Mouse (Mus musculus): Measurements from ENCODE around the gene Olfr791. TPM values are rescaled to one million over a fixed set of nuclear protein-coding genes. Genes with fewer than 3 reads are reported as not detected.

Gene Olfr791
- total and polyA plus RNA-seq, 3 experiments = not detected

DNA sequence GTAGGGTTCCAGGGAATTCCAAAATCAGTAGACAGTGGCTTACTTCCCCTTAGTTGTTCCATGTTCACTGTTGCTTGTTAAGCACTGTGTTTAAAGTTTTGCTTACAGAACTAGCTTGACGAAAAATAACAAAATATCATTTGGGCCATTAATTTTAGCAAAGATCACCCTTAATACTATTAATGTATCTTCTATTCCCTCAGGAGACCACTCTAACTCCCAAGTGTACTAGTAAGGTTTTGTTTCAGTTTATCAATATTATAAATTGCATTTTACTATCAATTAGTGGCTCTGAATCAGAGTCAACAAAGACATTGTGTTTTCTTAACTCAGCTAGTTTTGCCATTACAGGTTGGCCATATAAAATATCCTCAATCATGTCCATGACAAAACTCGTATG is 45.8 kb downstream of the Olfr791 start, which contains the start of gene Olfr794:
TSS of gene Olfr794 (plus strand) at position 301 of the 400 bp plus-strand sequence.
- Histone ChIP-seq H3K9me3 (replicated peaks; ENCODE audit: low read length) (no peaks in the 10 kb centered on the region), H3K27ac (ENCODE audit: insufficient read depth, low read depth) (no peak within 1 kb of the TSS), H3K4me2 (ENCODE audit: insufficient read depth, low read depth, poor library complexity, severe bottlenecking) (no peak within 1 kb of the TSS), H3K9ac (ENCODE audit: insufficient read depth, low read depth) (no peak within 1 kb of the TSS), H3K36me3 (replicated peaks in 1 of 2; ENCODE audit: control insufficient read depth in 1 of 2, insufficient read depth in 1 of 2, low read length in 1 of 2) (no peaks in the 10 kb centered on the region), H3K79me2 (replicated peaks; ENCODE audit: control insufficient read depth, extremely low read depth, insufficient read depth, poor library complexity, severe bottlenecking) (no peaks in the 10 kb centered on the region), H3K4me3 (replicated peaks in 1 of 3; ENCODE audit: low read depth in 2 of 3, low read length in 2 of 3, poor library complexity in 1 of 3) (no peak within 1 kb of the TSS), H3K4me1 (ENCODE audit: control insufficient read depth in 1 of 2, insufficient read depth in 2 of 2) (no peaks in the 10 kb centered on the region), H3K27me3 (replicated peaks) (no peaks in the 10 kb centered on the region)
- in situ Hi-C loops (cut with MboI; ENCODE audit: low pct_ligation_motif_present, low pct_unique_long_range_greater_than_20kb, low sequenced_read_pairs) = no loop called here
- DNase-seq (ENCODE audit: extremely low read depth) = no peak
- dilution Hi-C loops (cut with MboI; ENCODE audit: extremely low pct_ligation_motif_present, extremely low pct_unique_long_range_greater_than_20kb, low sequenced_read_pairs) = no loop called here
- TF ChIP-seq E2F4 (IDR thresholded peaks at IDR 0.05; ENCODE audit: insufficient replicate concordance, low read depth, low read length) (no peak), TBP (conservative IDR thresholded peaks at IDR 0.05; ENCODE audit: low read depth, low read length) (no peak), ZMIZ1 (IDR thresholded peaks at IDR 0.05; ENCODE audit: low read depth, low read length) (no peak), RCOR1 (conservative IDR thresholded peaks at IDR 0.05; ENCODE audit: low read depth, low read length) (no peak), ETS1 (conservative IDR thresholded peaks at IDR 0.05; ENCODE audit: low read depth, low read length) (no peak), TCF12 (IDR thresholded peaks at IDR 0.05; ENCODE audit: low read depth, low read length) (no peak), ELF1 (IDR thresholded peaks at IDR 0.05; ENCODE audit: low read depth, low read length) (no peak), JUND (conservative IDR thresholded peaks at IDR 0.05; ENCODE audit: low read depth, low read length) (no peak), IRF4 (IDR thresholded peaks at IDR 0.05; ENCODE audit: low read depth, low read length) (no peak), CTCF (conservative IDR thresholded peaks at IDR 0.05 in 1 of 2, IDR thresholded peaks at IDR 0.05 in 1 of 2; ENCODE audit: low read depth in 2 of 2, low read length in 2 of 2) (no peak), ZKSCAN1 (IDR thresholded peaks at IDR 0.05; ENCODE audit: borderline replicate concordance, low read depth, low read length) (no peak), MYC (IDR thresholded peaks at IDR 0.05; ENCODE audit: low read depth, low read length) (no peak), GABPA (IDR thresholded peaks at IDR 0.05; ENCODE audit: insufficient replicate concordance, low read depth, low read length) (no peak), ZNF384 (IDR thresholded peaks at IDR 0.05; ENCODE audit: low read depth, low read length) (no peak), NELFE (IDR thresholded peaks at IDR 0.05; ENCODE audit: low read depth, low read length) (no peak), JUN (IDR thresholded peaks at IDR 0.05; ENCODE audit: insufficient read depth, low read depth, low read length) (no peak), CHD1 (IDR thresholded peaks at IDR 0.05; ENCODE audit: low read depth, low read length) (no peak), UBTF (IDR thresholded peaks at IDR 0.05; ENCODE audit: low read depth, low read length) (no peak), MAX (IDR thresholded peaks at IDR 0.05; ENCODE audit: low read length) (no peak)

DNA sequence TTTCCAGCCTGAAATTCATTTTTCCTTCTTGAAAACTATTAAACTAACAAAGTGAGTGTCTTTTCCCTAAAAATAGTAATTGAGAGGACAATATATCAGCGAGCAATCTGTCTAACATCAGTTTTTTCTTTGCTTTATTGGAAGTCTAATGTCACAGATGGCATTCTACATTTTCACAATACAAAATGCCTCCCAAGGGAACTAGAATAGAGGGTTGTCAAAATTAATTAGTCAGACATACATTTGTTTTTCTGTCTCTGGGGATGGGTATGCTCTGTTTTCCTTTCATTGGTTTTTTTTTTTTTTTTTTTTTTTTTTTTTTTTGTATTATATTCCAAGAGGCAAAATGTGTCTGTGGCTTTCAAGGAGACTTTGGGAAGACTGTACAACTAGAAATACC is 55.5 kb downstream of the Olfr791 start:
- no peaks in the 10 kb centered on the region for H3K79me2 ChIP-seq (replicated peaks; ENCODE audit: control insufficient read depth, extremely low read depth, insufficient read depth, poor library complexity, severe bottlenecking)
- no peaks in the 10 kb centered on the region for H3K36me3 ChIP-seq (replicated peaks in 1 of 2; ENCODE audit: control insufficient read depth in 1 of 2, insufficient read depth in 1 of 2, low read length in 1 of 2)
- H3K4me2 ChIP-seq (ENCODE audit: insufficient read depth, low read depth, poor library complexity, severe bottlenecking) = no peak overlapping the region
- TF ChIP-seq USF1 (IDR thresholded peaks at IDR 0.05; ENCODE audit: low read depth, low read length) (no peak), ZC3H11A (IDR thresholded peaks at IDR 0.05; ENCODE audit: low read depth, low read length) (no peak), NRF1 (IDR thresholded peaks at IDR 0.05; ENCODE audit: low read depth, low read length) (no peak), BHLHE40 (IDR thresholded peaks at IDR 0.05; ENCODE audit: low read depth, low read length) (no peak), IRF4 (IDR thresholded peaks at IDR 0.05; ENCODE audit: low read depth, low read length) (no peak), POLR2A (IDR thresholded peaks at IDR 0.05; ENCODE audit: low read depth, low read length) (no peak), POLR2AphosphoS2 (IDR thresholded peaks at IDR 0.05; ENCODE audit: low read depth, low read length) (no peak), EP300 (IDR thresholded peaks at IDR 0.05; ENCODE audit: low read length) (no peak), RAD21 (IDR thresholded peaks at IDR 0.05; ENCODE audit: low read depth, low read length) (no peak)
- in situ Hi-C loops (cut with MboI; ENCODE audit: low pct_ligation_motif_present, low pct_unique_long_range_greater_than_20kb, low sequenced_read_pairs) = no loop called here
- H3K9ac ChIP-seq (ENCODE audit: insufficient read depth, low read depth) = no peak overlapping the region
- H3K9me3 ChIP-seq (replicated peaks; ENCODE audit: low read length) = no peaks in the 10 kb centered on the region
- H3K4me1 ChIP-seq (ENCODE audit: control insufficient read depth in 1 of 2, insufficient read depth in 2 of 2) = no peaks in the 10 kb centered on the region
- no peak overlapping the region for H3K4me3 ChIP-seq (replicated peaks in 1 of 3; ENCODE audit: low read depth in 2 of 3, low read length in 2 of 3, poor library complexity in 1 of 3)
- DNase-seq (ENCODE audit: extremely low read depth) = no peak
- H3K27ac ChIP-seq (ENCODE audit: insufficient read depth, low read depth) = no peak overlapping the region
- dilution Hi-C loops (cut with MboI; ENCODE audit: extremely low pct_ligation_motif_present, extremely low pct_unique_long_range_greater_than_20kb, low sequenced_read_pairs) = no loop called here
- no peaks in the 10 kb centered on the region for H3K27me3 ChIP-seq (replicated peaks)

All from CH12.LX (cell line).